Comparison of ENCODE assay signal across 12 mouse cellular contexts in genomic region chr2:84811880-84812279, GRCm38 (mm10). TPM values are rescaled to one million over a fixed set of nuclear protein-coding genes. Genes with fewer than 3 reads are reported as not detected.
DNase-seq lines count a peak whose midpoint lies in the region; ATAC-seq and TF ChIP-seq lines count a peak whose summit lies in the region.
"Had no signal": no experiment of that assay in that cellular context is flagged by ENCODE, and none has a peak within 500 bp of the region (broad histone marks: within the 10 kb centered on the region; RNA-seq: fewer than 3 reads in every experiment).

No protein-coding gene starts in this region.

- H3K27me3 ChIP-seq in heart, adult 2 months (ENCODE audit: control insufficient read depth, insufficient read depth, low read length) = no peaks in the 10 kb centered on the region
- H3K27me3 ChIP-seq in intestine, embryonic 16.5 days (replicated peaks; ENCODE audit: control insufficient read depth, insufficient read depth, low read length) = no peaks in the 10 kb centered on the region
- no peaks in the 10 kb centered on the region for H3K27me3 ChIP-seq in spleen, adult 2 months (ENCODE audit: control insufficient read depth, insufficient read depth, low read length)

- peak; percentile 93 for ATAC-seq in intestine, embryonic 16.5 days

- no peak for TF ChIP-seq POLR2A in heart, adult 2 months (IDR thresholded peaks at IDR 0.05; ENCODE audit: insufficient read depth, low read depth, low read length)
- TF ChIP-seq POLR2A in spleen, adult 2 months (IDR thresholded peaks at IDR 0.05; ENCODE audit: low read depth, low read length) = no peak

- H3K4me1 ChIP-seq in heart, adult 2 months (ENCODE audit: control insufficient read depth, insufficient read depth, low read length) = peaks cover 5% of the 10 kb centered on the region
- peaks cover 4% of the 10 kb centered on the region; the same call in 1 of the 2 replicates for H3K4me1 ChIP-seq in intestine, embryonic 16.5 days (ENCODE audit: control insufficient read depth, insufficient read depth, low read length)
- H3K4me1 ChIP-seq in spleen, adult 2 months (ENCODE audit: control insufficient read depth, insufficient read depth, insufficient read length) = no peaks in the 10 kb centered on the region; the same call in 1 of the 2 replicates

- no peak for TF ChIP-seq CTCF in heart, adult 2 months (IDR thresholded peaks at IDR 0.05)
- no peak for TF ChIP-seq CTCF in spleen, adult 2 months (IDR thresholded peaks at IDR 0.05; ENCODE audit: extremely low read depth, insufficient read depth, insufficient read length, insufficient replicate concordance)

- no peak overlapping the region for H3K27ac ChIP-seq in heart, adult 2 months
- H3K27ac ChIP-seq in intestine, embryonic 16.5 days (ENCODE audit: low read length) = no peak overlapping the region
- H3K27ac ChIP-seq in spleen, adult 2 months (ENCODE audit: insufficient read depth, low read length) = peak overlapping the region; percentile 33; the same call in 1 of the 2 replicates

- intact Hi-C loops in heart, adult 2 months (cut with DNase I) = no loop called here

- DNase-seq in heart, adult 2 months = peak; percentile 31 to 56
- DNase-seq in heart, postnatal 4 days = no peak
- peak; percentile 86 for DNase-seq in c-Kit-positive CD71-positive TER-119-negative erythroid progenitor cells, embryonic 14.5 days (ENCODE audit: low read depth)
- DNase-seq in spleen, adult 2 months (ENCODE audit: low read depth in 1 of 2, low spot score in 2 of 2) = no peak
- no peak for DNase-seq in adipocyte (ENCODE audit: low spot score)
- DNase-seq in cerebellum, adult 9-10 months = no peak
- DNase-seq in urinary bladder, adult 2 months (ENCODE audit: low spot score) = no peak
- DNase-seq: B cell, adult 2 months; cerebellum, adult 8-10 months had no signal

- 21% methylated on average over 7 of the region's 7 CpGs for WGBS in heart, adult 2 months
- 67% methylated on average over 7 of the region's 7 CpGs for WGBS in intestine, embryonic 16.5 days
- 75% methylated on average over 7 of the region's 7 CpGs for WGBS in spleen, adult 2 months

- no peaks in the 10 kb centered on the region for H3K9me3 ChIP-seq in intestine, embryonic 16.5 days (ENCODE audit: control insufficient read depth, low read length)

- H3K4me2 ChIP-seq in intestine, embryonic 16.5 days (ENCODE audit: low read depth, low read length) = no peak overlapping the region

- H3K79me2 ChIP-seq in heart, adult 2 months (replicated peaks; ENCODE audit: control insufficient read depth, insufficient read depth, low read length) = no peaks in the 10 kb centered on the region

- no peak overlapping the region for H3K4me3 ChIP-seq in heart, adult 2 months
- no peak overlapping the region for H3K4me3 ChIP-seq in intestine, embryonic 16.5 days (ENCODE audit: low read length)
- no peak overlapping the region for H3K4me3 ChIP-seq in spleen, adult 2 months (ENCODE audit: extremely low read depth, insufficient read depth, insufficient read length)

- H3K36me3 ChIP-seq in heart, adult 2 months (ENCODE audit: control insufficient read depth, insufficient read depth, low read length) = no peaks in the 10 kb centered on the region
- H3K36me3 ChIP-seq in intestine, embryonic 16.5 days (ENCODE audit: control insufficient read depth, insufficient read depth, low read length) = no peaks in the 10 kb centered on the region
- no peaks in the 10 kb centered on the region for H3K36me3 ChIP-seq in spleen, adult 2 months (ENCODE audit: control insufficient read depth, insufficient read depth, low read length)

- H3K9ac ChIP-seq in heart, adult 2 months (ENCODE audit: low read depth, low read length) = no peak overlapping the region
- no peak overlapping the region for H3K9ac ChIP-seq in intestine, embryonic 16.5 days (ENCODE audit: low read depth, low read length)

- no peak for TF ChIP-seq EP300 in heart, adult 2 months (IDR thresholded peaks at IDR 0.05; ENCODE audit: insufficient read depth, low read depth, low read length)

RNA-seq across cellular contexts. Expression of gene Smtnl1, which starts 10.6 kb away (rescaled TPM):
- total RNA-seq in heart, adult 2 months (2021) = not detected
- not detected in 2 replicates for polyA plus RNA-seq in heart, adult 2 months (2012; rRNA removed)
- total RNA-seq in heart, postnatal 4 days (2021) = under 1 TPM; 0.14 TPM
- polyA plus RNA-seq in intestine, embryonic 16.5 days (2015; fragmentation: Nextera tagmentation; extraction: Ambion mirVana) = 0.10 and 0.17 TPM in 2 replicates
- polyA plus RNA-seq in spleen, adult 2 months (2012; rRNA removed) = 0.04 TPM in 1 of 2 replicates, not detected in the other
- polyA plus RNA-seq in urinary bladder, adult 2 months (2012; rRNA removed) = not detected in 2 replicates
- polyA plus RNA-seq: forebrain, embryonic 11.5 days; intestine, embryonic 14.5 days had no signal

RNA-seq across cellular contexts. Expression of gene Ube2l6, which starts 13.3 kb away (rescaled TPM):
- total RNA-seq in heart, adult 2 months (2021) = 100 to 1,000 TPM in 1 of 2 experiments, 10 to 100 TPM in 1; 26.5 to 109 TPM
- 42.0 and 131 TPM in 2 replicates for polyA plus RNA-seq in heart, adult 2 months (2012; rRNA removed)
- 10 to 100 TPM; 23.1 to 51.0 TPM for total RNA-seq in heart, postnatal 4 days (2021)
- polyA plus RNA-seq in intestine, embryonic 16.5 days (2015; fragmentation: Nextera tagmentation; extraction: Ambion mirVana) = 47.5 and 49.9 TPM in 2 replicates
- 125 and 250 TPM in 2 replicates for polyA plus RNA-seq in spleen, adult 2 months (2012; rRNA removed)
- 36.2 and 36.3 TPM in 2 replicates for polyA plus RNA-seq in urinary bladder, adult 2 months (2012; rRNA removed)

RNA-seq across cellular contexts. Expression of gene Timm10, which starts 14.9 kb away (rescaled TPM):
- total RNA-seq in heart, adult 2 months (2021) = 100 to 1,000 TPM; 106 to 129 TPM
- 123 and 136 TPM in 2 replicates for polyA plus RNA-seq in heart, adult 2 months (2012; rRNA removed)
- 100 to 1,000 TPM; 107 to 126 TPM for total RNA-seq in heart, postnatal 4 days (2021)
- polyA plus RNA-seq in intestine, embryonic 16.5 days (2015; fragmentation: Nextera tagmentation; extraction: Ambion mirVana) = 59.7 and 61.5 TPM in 2 replicates
- polyA plus RNA-seq in spleen, adult 2 months (2012; rRNA removed) = 19.0 and 24.4 TPM in 2 replicates
- 35.0 and 47.5 TPM in 2 replicates for polyA plus RNA-seq in urinary bladder, adult 2 months (2012; rRNA removed)

RNA-seq across cellular contexts. Expression of gene Slc43a1, which starts 26.8 kb away (rescaled TPM):
- 1 to 10 TPM; 2.1 to 2.3 TPM for total RNA-seq in heart, adult 2 months (2021)
- 3.7 and 6.7 TPM in 2 replicates for polyA plus RNA-seq in heart, adult 2 months (2012; rRNA removed)
- total RNA-seq in heart, postnatal 4 days (2021) = 1 to 10 TPM; 2.1 to 2.7 TPM
- 12.8 and 14.6 TPM in 2 replicates for polyA plus RNA-seq in intestine, embryonic 16.5 days (2015; fragmentation: Nextera tagmentation; extraction: Ambion mirVana)
- polyA plus RNA-seq in spleen, adult 2 months (2012; rRNA removed) = 59.6 and 70.0 TPM in 2 replicates
- 11.4 and 12.6 TPM in 2 replicates for polyA plus RNA-seq in urinary bladder, adult 2 months (2012; rRNA removed)

RNA-seq across cellular contexts. Expression of gene Serping1, which starts 36.6 kb away (rescaled TPM):
- total RNA-seq in heart, adult 2 months (2021) = 10 to 100 TPM; 79.7 to 81.5 TPM
- 268 and 301 TPM in 2 replicates for polyA plus RNA-seq in heart, adult 2 months (2012; rRNA removed)
- total RNA-seq in heart, postnatal 4 days (2021) = 10 to 100 TPM; 27.2 to 30.0 TPM
- polyA plus RNA-seq in intestine, embryonic 16.5 days (2015; fragmentation: Nextera tagmentation; extraction: Ambion mirVana) = 62.5 and 62.6 TPM in 2 replicates
- polyA plus RNA-seq in spleen, adult 2 months (2012; rRNA removed) = 135 and 186 TPM in 2 replicates
- 711 and 879 TPM in 2 replicates for polyA plus RNA-seq in urinary bladder, adult 2 months (2012; rRNA removed)

Comparison
In these comparisons a context has a peak if more than half of its experiments do, and no peak if none do; other contexts are left out.
1. DNase-seq: peak in heart, adult 2 months (2 of 2) and c-Kit-positive CD71-positive TER-119-negative erythroid progenitor cells, embryonic 14.5 days (single experiment); none in heart, postnatal 4 days (single experiment), spleen, adult 2 months (0 of 2), adipocyte (single experiment), cerebellum, adult 9-10 months (single experiment) and urinary bladder, adult 2 months (single experiment).